Mouse (Mus musculus): ENCODE measurements at regions not wholly inside any gene's neighbourhood (a gene's known extent, or its start where the extent isn't known, plus 50 kb on each side); places are given as distances from the start of the nearest gene placed in this dataset.
"Not testable (repeated sequence)": the region's sequence is repeated elsewhere in the genome, so short reads cannot be mapped to it uniquely, and the experiment has no call there.

DNA sequence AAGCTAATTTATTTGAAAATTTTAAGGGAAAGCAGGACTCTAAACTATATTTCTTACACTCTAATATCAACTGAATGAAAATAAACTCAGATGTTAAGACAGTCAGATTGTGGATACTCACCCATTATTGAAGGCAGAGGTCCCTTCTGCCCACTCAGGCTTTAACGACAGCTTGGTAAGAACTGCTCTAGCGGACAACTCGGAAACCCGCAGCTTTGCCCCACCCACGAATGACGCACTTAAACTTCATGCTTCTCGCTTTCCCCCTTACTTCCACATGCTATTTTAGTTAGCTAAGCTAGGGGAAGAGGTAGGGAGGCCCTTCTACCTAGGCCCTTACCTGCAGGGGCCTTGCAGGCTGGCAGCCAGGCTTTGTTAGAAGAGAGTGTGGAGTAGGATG is 50.8 kb upstream of the Elmo1 start:
- DNase-seq (ENCODE audit: extremely low spot score in 1 of 2, low spot score in 1 of 2): no peak

DNA sequence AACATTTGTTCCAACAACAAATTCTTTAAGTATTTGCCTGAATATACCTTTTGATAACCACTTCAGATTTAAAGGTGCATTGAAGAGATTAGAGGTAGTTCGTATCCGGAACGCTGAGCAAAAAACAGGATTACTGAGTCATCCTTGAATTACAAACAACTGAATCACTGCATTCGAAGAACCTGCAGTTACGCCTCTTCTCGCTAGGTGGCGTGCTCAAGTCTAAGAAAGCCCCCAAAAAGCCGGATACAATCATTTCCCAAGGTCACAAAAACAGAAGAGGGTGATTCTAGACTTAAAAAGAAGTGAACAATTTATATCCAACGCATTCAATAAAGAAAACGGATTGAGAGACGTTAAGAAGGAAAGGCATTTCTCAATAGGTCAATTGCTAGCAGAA is 51.9 kb upstream of the Elmo1 start:
- DNase-seq (ENCODE audit: extremely low spot score in 1 of 2, low spot score in 1 of 2): peak in 1 of 2 experiments; percentile 73

- DNase-seq (ENCODE audit: extremely low spot score in 1 of 2, low spot score in 1 of 2): peak in 1 of 2 experiments; percentile 40
Measured at GRCm38 (mm10) chr13:20037436-20037835, 53.0 kb upstream of the Elmo1 start.

- DNase-seq (ENCODE audit: extremely low spot score in 1 of 2, low spot score in 1 of 2): peak in 1 of 2 experiments; percentile 8
Measured at GRCm38 (mm10) chr13:20033937-20034735, 56.3 kb upstream of the Elmo1 start.

GRCm38 (mm10) chr13:20031660-20032059 is 58.7 kb upstream of the Elmo1 start:
- no peak for DNase-seq (ENCODE audit: extremely low spot score in 1 of 2, low spot score in 1 of 2)

DNA sequence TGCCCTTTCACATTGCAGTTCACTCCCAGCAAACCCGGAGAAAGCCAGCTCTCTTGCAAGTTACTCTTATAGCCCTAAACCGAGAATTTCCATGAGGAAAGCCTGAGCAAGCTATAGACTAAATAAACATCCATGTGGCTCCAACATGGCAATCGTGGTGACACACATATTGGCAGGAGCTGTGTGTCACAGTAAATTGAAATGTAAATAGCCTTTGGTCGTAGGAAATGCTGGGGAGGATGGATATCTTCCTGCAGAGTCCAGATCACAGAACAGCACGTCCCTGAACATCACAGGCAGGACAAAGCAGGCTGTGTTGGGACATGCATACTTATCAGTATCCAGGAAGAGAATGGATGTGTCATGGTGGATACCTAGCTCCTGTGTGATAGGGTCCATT is 59.3 kb upstream of the Elmo1 start:
- DNase-seq (ENCODE audit: extremely low spot score in 1 of 2, low spot score in 1 of 2): no peak

DNA sequence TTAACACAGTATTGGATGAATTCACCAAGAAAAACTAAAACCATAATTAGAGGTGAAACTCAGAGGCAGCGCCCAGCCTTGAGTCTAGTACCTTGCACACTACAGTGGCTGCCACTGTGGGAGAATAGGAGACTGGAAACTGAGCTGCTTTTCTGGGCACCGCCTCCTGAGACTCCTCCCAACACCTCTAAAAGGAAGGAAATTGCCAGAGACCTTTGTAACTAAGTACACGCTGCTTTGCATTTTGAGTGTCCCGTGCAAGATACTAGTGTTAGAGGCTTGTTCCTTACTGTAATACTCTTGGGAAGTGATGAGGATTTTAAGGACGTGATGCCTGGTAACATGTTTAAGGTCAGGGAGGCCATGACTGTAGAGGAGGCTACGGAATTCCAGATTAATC is 63.8 kb upstream of the Elmo1 start:
- DNase-seq (ENCODE audit: extremely low spot score in 1 of 2, low spot score in 1 of 2): no peak

DNA sequence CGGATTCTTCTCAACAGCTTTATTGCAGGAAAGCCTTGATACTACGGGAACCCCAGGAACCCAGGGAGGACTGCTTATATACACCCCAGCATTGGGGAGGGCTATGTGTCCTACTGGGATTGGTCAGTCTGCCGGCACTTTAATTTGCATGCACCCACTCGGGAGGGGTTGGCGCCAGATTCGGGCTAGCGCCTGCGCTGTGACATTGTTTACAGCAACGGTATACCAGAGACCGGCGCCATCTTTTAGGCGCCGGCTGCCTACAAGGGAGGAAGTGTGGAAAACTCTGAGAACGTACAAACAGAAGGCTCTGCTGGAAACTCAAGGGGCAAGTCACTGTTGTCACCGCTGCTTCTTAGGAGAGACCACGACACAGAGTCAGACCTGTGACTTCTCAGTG is 73.9 kb upstream of the Elmo1 start:
- DNase-seq (ENCODE audit: extremely low spot score in 1 of 2, low spot score in 1 of 2): not testable (repeated sequence)

DNA sequence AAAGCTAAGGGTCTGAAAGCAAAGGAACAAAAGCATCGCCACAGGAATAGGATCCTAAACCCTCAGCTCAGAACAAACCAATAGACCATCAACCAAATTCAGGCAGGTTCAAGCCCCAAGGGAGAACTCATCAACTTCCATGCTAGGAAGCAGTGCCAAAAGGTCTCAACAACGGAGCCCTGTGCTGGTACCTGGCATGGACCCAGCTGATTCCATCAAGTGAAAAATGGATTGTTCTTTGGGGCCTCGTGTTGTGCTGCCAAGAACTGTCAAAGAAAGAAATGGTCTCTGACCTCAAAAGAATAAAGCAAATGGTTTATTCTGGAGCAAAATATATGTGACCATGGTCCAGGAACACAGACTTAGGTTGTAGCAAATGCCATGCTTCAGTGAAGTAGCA is 77.8 kb upstream of the Elmo1 start:
- DNase-seq (ENCODE audit: extremely low spot score in 1 of 2, low spot score in 1 of 2): peak in 1 of 2 experiments; percentile 5

DNA sequence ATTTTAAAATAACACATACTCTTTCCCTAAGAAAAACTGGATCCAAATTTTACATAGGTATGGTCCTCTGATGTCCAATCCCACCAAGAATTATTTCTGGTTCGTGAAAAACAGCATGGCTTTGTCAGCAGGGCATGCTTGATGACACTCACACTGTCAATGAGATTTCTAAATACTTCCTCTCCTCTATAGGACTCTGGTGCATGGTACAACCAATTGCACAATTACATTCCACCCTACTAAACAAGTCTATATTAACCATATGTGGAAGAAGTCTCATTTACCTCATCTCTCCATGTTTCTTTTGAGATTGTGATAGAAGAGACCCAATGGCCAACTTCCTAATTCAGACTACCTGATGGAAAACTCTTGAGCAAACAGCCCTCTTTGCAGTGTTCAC is 81.2 kb upstream of the Elmo1 start:
- DNase-seq (ENCODE audit: extremely low spot score in 1 of 2, low spot score in 1 of 2): no peak

- DNase-seq (ENCODE audit: extremely low spot score in 1 of 2, low spot score in 1 of 2): no peak
Measured at GRCm38 (mm10) chr13:20007561-20007960, 82.8 kb upstream of the Elmo1 start.

- DNase-seq (ENCODE audit: extremely low spot score in 1 of 2, low spot score in 1 of 2): no peak
Measured at GRCm38 (mm10) chr13:19997606-19998005, 92.8 kb upstream of the Elmo1 start.

DNA sequence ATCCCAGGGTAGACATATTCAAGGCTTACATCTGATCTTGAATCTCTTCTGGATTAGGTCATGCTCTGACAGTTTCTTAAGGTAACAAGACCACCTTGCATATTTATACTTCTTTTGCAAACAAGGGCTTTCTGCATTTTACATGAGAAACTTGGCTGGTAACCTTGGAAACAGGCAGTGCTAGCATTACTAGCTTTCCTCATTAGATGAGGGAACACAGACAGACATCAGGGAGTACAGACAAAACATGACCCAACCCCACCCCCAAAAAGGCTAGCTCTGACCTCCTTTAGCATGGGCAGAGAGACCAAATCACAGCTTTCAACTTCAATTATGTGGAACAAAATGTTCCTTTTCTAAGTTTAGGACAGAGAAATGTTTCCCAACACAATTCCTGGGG is 114.8 kb upstream of the Elmo1 start:
- no peak for DNase-seq (ENCODE audit: extremely low spot score in 1 of 2, low spot score in 1 of 2)

- no peak for DNase-seq (ENCODE audit: extremely low spot score in 1 of 2, low spot score in 1 of 2)
Measured at GRCm38 (mm10) chr13:19966566-19966965, 123.8 kb upstream of the Elmo1 start.

DNA sequence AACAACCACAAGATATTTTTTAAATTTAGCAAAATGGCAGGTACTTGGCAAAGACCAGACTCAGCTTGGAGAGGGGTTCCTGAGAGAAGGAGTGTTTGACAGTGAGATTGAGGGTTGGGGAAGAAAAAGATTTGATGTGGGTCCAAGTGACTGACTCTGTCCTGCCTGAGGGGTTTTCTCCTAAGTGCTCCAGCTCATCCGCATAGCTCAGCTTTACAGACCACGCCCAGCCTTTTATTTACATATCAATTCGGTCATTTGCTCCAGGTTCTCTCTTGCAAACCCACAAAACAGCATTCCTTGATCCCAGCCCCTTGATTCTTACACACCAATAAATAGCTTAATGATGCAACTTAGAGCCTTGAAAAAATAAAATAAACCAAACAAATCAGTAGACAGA is 127.4 kb upstream of the Elmo1 start:
- DNase-seq (ENCODE audit: extremely low spot score in 1 of 2, low spot score in 1 of 2): no peak

DNA sequence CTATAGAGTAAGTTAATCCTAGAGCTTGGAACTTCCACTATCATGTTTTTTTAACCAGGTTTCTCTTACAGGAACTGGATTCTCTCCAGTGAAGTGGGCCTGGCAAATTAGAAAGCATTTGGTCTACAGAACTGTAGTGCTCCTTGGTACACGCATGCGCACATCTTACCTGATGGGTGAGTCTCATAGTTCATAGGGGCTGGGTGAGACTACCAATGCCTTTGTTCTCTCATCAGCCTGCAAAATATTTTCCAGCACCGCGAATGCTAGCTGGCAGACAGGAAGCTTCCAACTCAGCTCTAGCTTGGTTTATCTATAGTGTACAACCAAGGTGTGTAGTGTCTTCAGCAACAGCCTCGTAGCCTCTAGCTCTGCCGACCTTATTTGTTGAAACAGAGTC is 104.7 kb upstream of the Gpr141 start:
- no peak for DNase-seq (ENCODE audit: extremely low spot score in 1 of 2, low spot score in 1 of 2)

DNA sequence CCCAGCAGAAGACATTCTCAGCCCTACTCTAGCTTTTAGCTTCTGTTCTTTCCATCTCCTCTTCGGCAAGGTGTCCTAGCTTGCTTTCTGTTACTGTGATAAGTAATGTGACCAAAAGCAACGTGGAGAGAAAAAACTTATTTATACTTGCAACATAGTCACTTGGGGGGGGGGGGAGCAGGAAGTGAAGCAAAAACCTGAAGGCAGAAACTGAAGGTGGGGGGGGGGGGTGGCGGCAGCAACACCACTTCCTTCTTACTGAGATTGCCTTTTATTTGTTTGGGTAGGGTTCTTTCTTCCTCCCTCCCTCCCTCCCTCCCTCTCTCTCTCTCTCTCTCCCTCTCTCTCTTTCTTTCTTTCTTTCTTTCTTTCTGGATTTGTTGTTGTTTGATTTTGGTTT is 103.8 kb upstream of the Gpr141 start:
- no peak for DNase-seq (ENCODE audit: extremely low spot score in 1 of 2, low spot score in 1 of 2)

GRCm38 (mm10) chr13:19921084-19921827 is 97.2 kb upstream of the Gpr141 start:
- DNase-seq (ENCODE audit: extremely low spot score in 1 of 2, low spot score in 1 of 2): peak in 1 of 2 experiments; percentile 7

GRCm38 (mm10) chr13:19911860-19912584 is 88.0 kb upstream of the Gpr141 start:
- DNase-seq (ENCODE audit: extremely low spot score in 1 of 2, low spot score in 1 of 2): no peak

DNA sequence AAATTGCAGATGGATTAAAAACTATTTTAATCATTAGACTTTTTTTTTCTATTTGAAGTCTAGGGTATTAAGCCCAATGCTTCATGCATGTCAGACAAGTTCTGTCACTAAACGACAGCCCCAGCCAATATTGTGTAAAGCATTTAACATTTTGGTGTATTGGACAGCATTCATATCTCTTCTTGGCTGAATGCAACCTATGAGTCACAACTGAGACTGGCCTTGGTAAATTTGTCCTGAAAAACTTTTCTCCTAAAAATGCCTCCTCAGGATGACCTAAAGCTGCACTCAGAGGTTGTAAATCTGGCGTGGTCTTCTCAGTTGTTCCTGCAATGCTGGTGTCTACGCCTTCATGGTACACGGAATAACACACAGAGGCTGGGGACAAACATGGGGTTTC is 78.7 kb upstream of the Gpr141 start:
- no peak for DNase-seq (ENCODE audit: extremely low spot score in 1 of 2, low spot score in 1 of 2)

GRCm38 (mm10) chr13:19897191-19897590 is 73.1 kb upstream of the Gpr141 start:
- no peak for DNase-seq (ENCODE audit: extremely low spot score in 1 of 2, low spot score in 1 of 2)

All from frontal cortex, adult 2 months (tissue).